Mouse (Mus musculus) frontal cortex, postnatal 14 days (tissue): Measurements from ENCODE around the gene Epx.

Experiments used
- DNase-seq, 2 experiments: peaks; one replicate each; pipeline ENCODE4 v3.0.0; 2022; ENCODE audit warnings: low spot score in 2 of 2

Gene Epx

DNA sequence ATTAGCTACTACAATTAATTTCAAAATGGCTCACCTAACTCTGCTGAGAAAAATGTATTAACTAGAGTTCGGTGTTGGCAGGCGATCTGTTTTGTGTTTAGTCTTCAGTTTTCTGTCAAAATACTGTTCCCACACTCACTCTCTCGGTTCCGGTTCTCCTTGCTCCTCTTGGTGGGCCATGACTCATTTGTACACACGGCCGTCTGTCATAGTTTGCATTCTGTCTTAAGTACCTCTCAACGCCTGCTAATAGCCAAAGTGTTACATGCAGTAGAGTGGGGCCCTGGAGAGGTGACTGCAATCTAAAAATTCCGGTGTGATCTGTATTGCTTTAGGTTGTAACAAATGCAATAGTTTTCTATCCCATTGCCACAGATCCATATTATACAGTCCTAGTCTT is 34.7 kb downstream of the Epx start:
- no peak for DNase-seq

DNA sequence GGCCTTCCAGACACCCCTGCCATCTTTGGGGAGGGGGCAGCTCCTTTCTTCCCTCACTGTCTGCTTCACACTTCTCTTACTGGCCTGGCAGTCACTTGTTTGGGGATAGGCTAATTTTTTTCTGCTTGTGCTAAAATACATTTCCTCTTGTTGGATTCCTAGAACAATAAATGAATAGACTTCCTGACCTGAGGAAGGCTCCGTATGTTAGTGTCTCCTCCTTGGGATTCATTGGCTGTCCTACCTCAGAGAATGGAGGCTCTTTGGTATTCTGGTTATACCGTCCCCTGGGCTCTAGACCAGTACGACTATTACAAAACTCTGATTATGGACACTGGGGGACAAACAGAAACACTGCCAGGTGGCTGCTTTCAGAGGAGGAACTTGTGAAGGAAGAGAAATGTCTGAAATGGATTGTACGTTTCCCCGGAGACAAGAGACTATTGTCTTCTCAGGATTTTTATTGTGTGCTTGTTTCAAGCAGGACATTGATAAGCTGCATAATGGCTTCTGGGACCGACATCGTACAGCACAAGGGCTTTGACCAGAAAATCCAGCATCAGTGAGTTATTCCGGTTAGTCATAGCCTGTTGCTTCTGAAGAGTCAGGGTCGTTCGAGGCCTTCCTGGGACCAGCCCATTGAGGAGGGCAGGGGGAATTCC is 47.0 kb downstream of the Epx start, which contains the start of gene Lpo:
TSS of gene Lpo (minus strand) at position 51 of the 662 bp plus-strand sequence.
- DNase-seq = no peak

DNA sequence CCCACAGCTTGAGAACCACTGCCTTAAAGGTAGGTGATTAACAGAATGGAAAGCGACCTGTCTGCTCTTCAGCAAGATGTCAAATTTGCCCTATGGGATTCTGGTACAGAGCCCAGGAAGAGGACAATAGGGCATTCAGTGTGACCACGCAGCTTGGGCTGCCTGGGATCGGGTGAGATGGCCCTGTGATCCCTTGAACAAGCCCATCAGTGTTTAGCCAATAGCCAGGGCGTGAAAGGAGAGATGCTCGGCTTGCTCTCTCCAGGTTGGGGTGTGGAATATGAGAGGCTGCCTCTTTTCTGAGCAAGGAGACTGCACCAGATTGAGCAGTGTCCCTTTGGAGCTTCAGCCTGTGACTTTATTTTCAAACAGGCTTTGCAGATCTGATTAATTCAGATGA is 53.8 kb downstream of the Epx start:
- DNase-seq = no peak

DNA sequence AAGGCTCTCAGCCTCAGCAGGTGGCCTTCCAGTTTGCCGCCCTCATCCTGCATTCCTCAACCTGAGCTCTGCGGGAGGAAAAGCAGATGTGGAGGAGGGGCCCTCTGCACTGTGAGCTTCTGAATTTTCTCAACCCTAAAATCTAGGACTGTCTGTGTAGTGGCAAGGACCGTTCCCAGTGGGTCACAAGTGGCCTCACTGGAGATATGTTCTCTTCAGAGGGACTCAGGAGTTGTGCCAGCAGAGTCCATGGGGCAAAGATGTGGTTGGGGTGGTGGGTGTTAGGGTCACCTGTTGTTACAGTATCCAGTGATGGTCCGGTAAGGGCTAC is 57.9 kb downstream of the Epx start:
- DNase-seq = no peak

DNA sequence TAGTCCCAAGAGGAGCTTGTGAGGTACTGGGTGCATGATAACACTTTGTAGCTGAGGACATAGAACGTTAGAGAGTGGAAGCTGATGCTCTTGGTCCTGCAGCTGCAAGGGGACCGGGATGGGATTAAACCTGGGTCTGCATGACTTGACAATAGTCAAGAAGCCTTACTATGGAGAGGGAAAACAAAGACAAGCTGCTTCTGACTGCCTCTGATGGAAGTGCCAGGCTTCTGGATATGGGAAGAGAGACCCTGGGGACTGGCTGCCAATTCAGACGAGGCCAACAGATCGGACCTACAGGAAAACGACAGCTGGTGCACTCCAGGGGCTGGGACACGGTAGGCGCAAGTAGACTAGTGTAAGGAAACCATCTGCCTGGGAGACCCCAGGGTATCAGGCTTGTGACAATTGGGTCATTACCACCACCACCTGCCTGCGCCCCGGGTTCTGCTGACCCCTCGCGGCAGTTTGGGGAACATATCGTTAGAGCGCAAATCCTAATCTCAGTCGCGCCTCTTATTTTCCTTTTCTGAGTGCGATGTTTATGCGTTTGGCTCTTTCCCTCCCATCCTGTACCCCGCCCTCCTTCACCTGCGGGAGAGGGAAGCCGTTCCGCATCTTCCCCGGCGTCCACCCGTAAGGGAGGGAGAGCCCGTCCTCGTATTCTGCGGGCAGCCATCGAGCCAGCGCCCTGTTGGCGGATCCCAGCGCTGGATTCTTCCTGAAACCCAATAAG is 58.5 kb downstream of the Epx start:
- peak; percentile 13 to 42 for DNase-seq

DNA sequence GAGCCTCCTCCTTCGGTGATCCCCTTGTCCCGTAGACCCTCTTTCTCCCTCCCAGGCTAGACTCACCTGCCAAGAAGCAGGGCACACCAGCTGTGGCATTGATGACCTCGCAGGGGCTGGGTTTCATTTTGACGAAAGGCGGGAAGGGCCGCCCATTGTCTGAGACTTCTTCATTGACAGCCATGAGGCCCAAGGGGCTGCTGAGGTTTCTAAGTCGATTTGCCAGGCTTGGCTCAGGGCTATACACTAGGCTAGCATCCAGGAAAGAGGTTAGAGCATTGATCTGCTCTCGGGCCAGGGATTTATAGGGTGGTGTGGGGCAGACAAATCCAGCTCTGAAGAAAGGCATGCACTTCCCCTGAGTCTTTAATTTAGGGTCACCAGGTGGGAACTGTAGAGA is 60.5 kb downstream of the Epx start:
- no peak for DNase-seq
